Mouse (Mus musculus): ENCODE results near the gene Usp24. TPM values are rescaled to one million over a fixed set of nuclear protein-coding genes. Genes with fewer than 3 reads are reported as not detected.

The Usp24 gene
- total RNA-seq, 2 experiments from 2014 or later = 35.2 to 36.6 TPM

- no peak for DNase-seq (ENCODE audit: low spot score in 2 of 2)
Observed at GRCm38 (mm10) chr4:106480545-106480944, 164.5 kb downstream of the Usp24 start.

GRCm38 (mm10) chr4:106483215-106483727 is 167.3 kb downstream of the Usp24 start:
- no peak for DNase-seq (ENCODE audit: low spot score in 2 of 2)

- peak in 1 of 2 experiments; percentile 6 for DNase-seq (ENCODE audit: low spot score in 2 of 2)
Observed at GRCm38 (mm10) chr4:106483831-106484230, 167.8 kb downstream of the Usp24 start.

- DNase-seq (ENCODE audit: low spot score in 2 of 2) = no peak
Observed at GRCm38 (mm10) chr4:106490620-106491019, 174.6 kb downstream of the Usp24 start.

Other genes starting within 250 kb of the Usp24 start
- gene Pcsk9, start 148.1 kb downstream of the Usp24 start, total RNA-seq (2021) = not detected
- gene Bsnd, start 176.1 kb downstream of the Usp24 start, total RNA-seq (2021) = not detected
- gene Dhcr24, start 244.8 kb downstream of the Usp24 start, total RNA-seq (2021) = 100 to 1,000 TPM in 1 of 2 experiments, 10 to 100 TPM in 1; 44.3 to 281 TPM

All from adrenal gland, adult 18-20 months (tissue).